Mouse (Mus musculus) midbrain, embryonic 11.5 days (tissue): ENCODE results near the gene Zmynd11. TPM values are rescaled to one million over a fixed set of nuclear protein-coding genes. Genes with fewer than 3 reads are reported as not detected.

Experiments used
- ATAC-seq: fragments of 200-750 bp; cut with Nextera tagmentation; 2 replicates; pipeline ENCODE4 v1.8.0; 2017; ENCODE audit warnings: moderate TSS enrichment, moderate library complexity; ENCODE audit not compliant: low FRiP score
- DNase-seq: peaks from one replicate; pipeline ENCODE4 v3.0.0; 2015; ENCODE audit warnings: low spot score; ENCODE audit errors: missing footprints
- H3K27ac ChIP-seq: fragments of 300-500 bp; sonication (generic); 2 replicates; pipeline ENCODE4 v1.5.1; 2014; ENCODE audit warnings: low read depth, low read length
- H3K27me3 ChIP-seq: fragments of 300-500 bp; sonication (generic); 2 replicates; pipeline ENCODE4 v1.6.1; 2014; ENCODE audit warnings: mild to moderate bottlenecking, low read length, moderate library complexity, mixed read lengths; ENCODE audit not compliant: control insufficient read depth, insufficient read depth
- H3K36me3 ChIP-seq: fragments of 300-500 bp; sonication (generic); 2 replicates; pipeline ENCODE4 v1.6.1; 2014; ENCODE audit warnings: mild to moderate bottlenecking, low read length, moderate library complexity, mixed read lengths; ENCODE audit not compliant: control insufficient read depth, insufficient read depth
- H3K4me1 ChIP-seq: fragments of 300-500 bp; sonication (generic); 2 replicates; pipeline ENCODE4 v1.6.1; 2014; ENCODE audit warnings: low read length; ENCODE audit not compliant: control insufficient read depth, insufficient read depth
- H3K4me2 ChIP-seq: fragments of 300-500 bp; sonication (generic); 2 replicates; pipeline ENCODE4 v1.6.1; 2014; ENCODE audit warnings: mild to moderate bottlenecking, moderate library complexity
- H3K4me3 ChIP-seq: fragments of 300-500 bp; sonication (generic); 2 replicates; pipeline ENCODE4 v1.5.1; 2014; ENCODE audit warnings: low read depth, low read length
- H3K9ac ChIP-seq: fragments of 300-500 bp; sonication (generic); 2 replicates; pipeline ENCODE4 v1.6.1; 2014; ENCODE audit warnings: low read length
- H3K9me3 ChIP-seq: fragments of 300-500 bp; sonication (generic); 2 replicates; pipeline ENCODE4 v1.6.1; 2016; ENCODE audit warnings: low read length; ENCODE audit not compliant: control insufficient read depth
- WGBS: fragments of 180-500 bp; shearing (Covaris S2); extraction: QIAGEN DNeasy Blood & Tissue Kit; methylation state at CpG from one replicate; pipeline ENCODE4 v1.1.7; 2014; 5-methylcytosine and 5-hydroxymethylcytosine counted together
- polyA plus RNA-seq: library from polyadenylated mRNA; unstranded; fragments of >200 nt; fragmentation: Nextera tagmentation; extraction: Ambion mirVana; gene quantifications from 2 replicates; pipeline ENCODE4 v1.2.1, GENCODE M21; 2014

Gene Zmynd11
- polyA plus RNA-seq, 1 experiment from 2014 or later = 153 TPM

- WGBS = under 1% methylated on average over 63 of the region's 111 CpGs
- peak overlapping the region; percentile 97 for H3K4me3 ChIP-seq
Observed at GRCm38 (mm10) chr13:9763828-9764645, 1.1 kb downstream of the Zmynd11 start.

GRCm38 (mm10) chr13:9763100-9763827, 1.9 kb downstream of the Zmynd11 start:
- Histone ChIP-seq H3K27ac (peak overlapping the region; percentile 99), H3K4me3 (peak overlapping the region; percentile 97), H3K4me1 (peaks cover 39% of the 10 kb centered on the region), H3K4me2 (peak overlapping the region; percentile 75), H3K9me3 (no peaks in the 10 kb centered on the region), H3K27me3 (no peaks in the 10 kb centered on the region), H3K9ac (peak overlapping the region; percentile 100), H3K36me3 (no peaks in the 10 kb centered on the region)
- ATAC-seq = peak; percentile 42
- DNase-seq = peak; percentile 91
- 4% methylated on average over 21 of the region's 21 CpGs for WGBS

More at GRCm38 (mm10) chr13:9763828-9764645, 1.1 kb downstream of the Zmynd11 start:
- ATAC-seq = peak; percentile 73
- Histone ChIP-seq H3K4me2 (peak overlapping the region; percentile 75), H3K36me3 (no peaks in the 10 kb centered on the region), H3K27me3 (no peaks in the 10 kb centered on the region), H3K27ac (peak overlapping the region; percentile 99), H3K9ac (peak overlapping the region; percentile 100), H3K4me1 (peaks cover 35% of the 10 kb centered on the region), H3K9me3 (no peaks in the 10 kb centered on the region)
- peak; percentile 98 for DNase-seq

GRCm38 (mm10) chr13:9760057-9760456, 5.1 kb downstream of the Zmynd11 start:
- Histone ChIP-seq H3K27ac (peak overlapping the region; percentile 9; the same call in 1 of the 2 replicates), H3K4me2 (no peak overlapping the region; the same call in 1 of the 2 replicates), H3K9me3 (no peaks in the 10 kb centered on the region), H3K4me3 (no peak overlapping the region), H3K9ac (no peak overlapping the region), H3K4me1 (peaks cover 44% of the 10 kb centered on the region), H3K36me3 (no peaks in the 10 kb centered on the region), H3K27me3 (no peaks in the 10 kb centered on the region)
- no peak for DNase-seq
- ATAC-seq = no peak; the same call in 1 of the 2 replicates
- 22% methylated on average over 6 of the region's 6 CpGs for WGBS

GRCm38 (mm10) chr13:9757842-9758491, 7.2 kb downstream of the Zmynd11 start:
- Histone ChIP-seq H3K27ac (no peak overlapping the region), H3K9ac (no peak overlapping the region), H3K4me2 (no peak overlapping the region), H3K4me1 (peaks cover 48% of the 10 kb centered on the region), H3K9me3 (no peaks in the 10 kb centered on the region), H3K27me3 (no peaks in the 10 kb centered on the region), H3K4me3 (no peak overlapping the region), H3K36me3 (no peaks in the 10 kb centered on the region)
- DNase-seq = no peak
- no peak; the same call in 1 of the 2 replicates for ATAC-seq
- WGBS = 63% methylated on average over 9 of the region's 9 CpGs

- H3K9ac ChIP-seq = no peak overlapping the region
- H3K27me3 ChIP-seq = no peaks in the 10 kb centered on the region
- no peaks in the 10 kb centered on the region for H3K36me3 ChIP-seq
- no peak overlapping the region for H3K4me3 ChIP-seq
- DNase-seq (no peak), ATAC-seq (no peak)
- WGBS = 35% methylated on average over 3 of the region's 3 CpGs
- no peak overlapping the region for H3K4me2 ChIP-seq
- no peak overlapping the region for H3K27ac ChIP-seq
- no peaks in the 10 kb centered on the region for H3K9me3 ChIP-seq
- H3K4me1 ChIP-seq = peaks cover 20% of the 10 kb centered on the region
Observed at GRCm38 (mm10) chr13:9753706-9754105, 11.4 kb downstream of the Zmynd11 start.

GRCm38 (mm10) chr13:9750320-9750719, 14.8 kb downstream of the Zmynd11 start:
- Histone ChIP-seq H3K4me2 (no peak overlapping the region), H3K4me1 (peaks cover 7% of the 10 kb centered on the region), H3K27me3 (no peaks in the 10 kb centered on the region), H3K9ac (no peak overlapping the region), H3K27ac (no peak overlapping the region), H3K4me3 (no peak overlapping the region), H3K36me3 (no peaks in the 10 kb centered on the region), H3K9me3 (no peaks in the 10 kb centered on the region)
- ATAC-seq = no peak
- WGBS = 71% methylated on average over 1 of the region's 1 CpGs
- DNase-seq = no peak

- H3K4me1 ChIP-seq = peaks cover 7% of the 10 kb centered on the region
- WGBS = 85% methylated on average over 4 of the region's 4 CpGs
Observed at GRCm38 (mm10) chr13:9749796-9750195, 15.3 kb downstream of the Zmynd11 start.

GRCm38 (mm10) chr13:9738190-9738589, 26.9 kb downstream of the Zmynd11 start:
- Histone ChIP-seq H3K9me3 (no peaks in the 10 kb centered on the region), H3K4me1 (no peaks in the 10 kb centered on the region), H3K36me3 (no peaks in the 10 kb centered on the region), H3K4me3 (no peak overlapping the region), H3K9ac (no peak overlapping the region), H3K27me3 (no peaks in the 10 kb centered on the region), H3K27ac (no peak overlapping the region), H3K4me2 (no peak overlapping the region)
- no peak for ATAC-seq
- no peak for DNase-seq
- 85% methylated on average over 2 of the region's 2 CpGs for WGBS

More at GRCm38 (mm10) chr13:9749796-9750195, 15.3 kb downstream of the Zmynd11 start:
- no peak overlapping the region for H3K9ac ChIP-seq
- no peak for DNase-seq
- no peaks in the 10 kb centered on the region for H3K36me3 ChIP-seq
- no peaks in the 10 kb centered on the region for H3K27me3 ChIP-seq
- H3K9me3 ChIP-seq = no peaks in the 10 kb centered on the region
- no peak overlapping the region for H3K4me2 ChIP-seq
- no peak overlapping the region for H3K4me3 ChIP-seq
- ATAC-seq = no peak
- H3K27ac ChIP-seq = no peak overlapping the region
